Mouse (Mus musculus): ENCODE measurements around the gene Pih1d2. TPM values are rescaled to one million over a fixed set of nuclear protein-coding genes. Genes with fewer than 3 reads are reported as not detected.
"Not testable (repeated sequence)": the region's sequence is repeated elsewhere in the genome, so short reads cannot be mapped to it uniquely, and the experiment has no call there.

Gene Pih1d2
- polyA plus RNA-seq, 1 experiment from 2014 or later, result 7.0 TPM

DNA sequence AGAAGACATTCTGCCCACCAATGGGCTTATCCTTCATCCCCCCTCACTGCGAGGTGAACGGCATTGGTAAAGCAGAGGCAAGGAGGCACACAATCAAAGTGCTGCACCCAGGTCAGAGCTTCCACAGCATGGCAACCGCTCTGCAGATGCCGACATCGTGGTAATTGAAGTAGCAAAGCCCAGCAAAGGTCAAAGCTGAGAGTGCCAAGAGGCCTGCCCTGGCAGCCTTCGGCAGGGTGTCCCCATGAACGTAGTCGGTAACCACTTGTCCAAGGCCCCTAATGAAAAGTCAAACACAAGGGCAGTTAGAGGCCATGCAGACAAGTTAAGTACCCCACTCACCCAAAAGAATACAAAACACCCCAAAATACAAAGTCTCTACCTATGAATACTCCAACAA is 20.1 kb upstream of the Pih1d2 start:
- Histone ChIP-seq H3K9ac (replicated peaks) (no peak overlapping the region), H3K27ac (replicated peaks) (no peak overlapping the region), H3K9me3 (no peaks in the 10 kb centered on the region), H3K4me3 (no peak overlapping the region), H3K4me2 (replicated peaks) (no peak overlapping the region), H3K36me3 (peaks cover 58% of the 10 kb centered on the region), H3K27me3 (no peaks in the 10 kb centered on the region), H3K4me1 (peaks cover under 1% of the 10 kb centered on the region)
- WGBS, result 97% methylated on average over 8 of the region's 8 CpGs
- ATAC-seq (ENCODE audit: low FRiP score, low read depth), result no peak

DNA sequence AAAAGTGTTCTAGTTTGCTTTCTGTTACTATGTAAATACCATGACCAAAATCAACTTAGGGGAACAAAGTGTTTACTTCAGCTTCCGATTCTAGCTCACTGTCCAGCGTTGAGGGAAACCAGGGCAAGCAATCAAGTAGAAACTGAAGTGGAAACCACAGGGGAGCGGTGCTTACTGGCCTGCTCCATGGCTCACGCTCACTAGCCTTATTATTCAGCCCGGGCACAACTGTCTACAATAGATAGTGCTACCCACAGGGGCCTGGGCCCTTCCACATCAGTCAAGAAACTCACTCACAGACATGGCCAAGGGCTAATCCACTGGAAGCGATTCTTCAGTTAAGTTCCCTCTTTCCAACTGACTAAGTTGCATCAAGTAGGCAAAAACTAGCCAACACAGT is 15.6 kb upstream of the Pih1d2 start:
- Histone ChIP-seq H3K9ac (replicated peaks) (no peak overlapping the region), H3K9me3 (no peaks in the 10 kb centered on the region), H3K4me2 (replicated peaks) (no peak overlapping the region), H3K4me3 (no peak overlapping the region), H3K4me1 (peaks cover 23% of the 10 kb centered on the region), H3K27me3 (no peaks in the 10 kb centered on the region), H3K36me3 (peaks cover 47% of the 10 kb centered on the region), H3K27ac (replicated peaks) (no peak overlapping the region)
- 86% methylated on average over 6 of the region's 6 CpGs for WGBS
- ATAC-seq (ENCODE audit: low FRiP score, low read depth), result no peak

DNA sequence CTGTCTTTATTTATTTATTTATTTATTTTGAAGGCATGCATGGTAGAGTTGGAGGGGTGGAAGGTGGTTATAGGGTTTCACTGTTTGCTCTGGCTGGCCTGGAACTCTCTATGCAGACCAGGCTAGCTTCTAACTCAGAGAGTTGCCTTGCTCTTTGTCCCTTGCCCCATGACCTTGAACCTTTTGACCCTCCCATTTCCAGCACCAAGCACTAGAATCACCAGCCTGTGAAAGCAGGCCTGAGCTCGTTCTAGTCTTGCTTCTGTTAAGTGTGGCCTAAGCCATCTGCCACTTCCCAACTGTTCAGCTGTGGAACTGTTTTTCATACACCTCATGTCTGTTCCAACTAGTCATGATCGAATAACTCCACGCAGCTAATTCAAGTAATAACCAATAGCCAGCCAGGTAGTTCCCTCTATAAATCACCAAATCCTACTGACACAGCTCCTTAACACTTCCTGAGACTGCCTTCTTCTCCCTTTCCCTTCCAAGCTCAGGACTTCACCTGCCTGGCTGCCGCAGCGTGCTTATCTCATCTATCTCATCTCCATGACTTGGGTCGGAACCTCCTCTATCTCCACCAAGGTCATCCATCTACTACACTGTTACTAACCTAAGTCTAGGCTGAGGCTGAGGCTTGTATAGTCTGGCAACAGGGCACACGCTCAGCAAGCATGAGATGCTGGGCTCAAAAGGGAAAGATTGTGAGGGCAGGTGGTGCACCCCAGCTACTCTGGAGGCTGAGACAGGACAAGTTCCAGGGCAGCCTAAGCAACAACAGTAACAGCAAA is 14.9 kb upstream of the Pih1d2 start:
- no peak overlapping the region for H3K27ac ChIP-seq (replicated peaks)
- no peaks in the 10 kb centered on the region for H3K27me3 ChIP-seq
- ATAC-seq (ENCODE audit: low FRiP score, low read depth), result no peak
- peaks cover 23% of the 10 kb centered on the region for H3K4me1 ChIP-seq
- H3K9ac ChIP-seq (replicated peaks), result peak overlapping the region; percentile 88; the same call in 1 of the 2 replicates
- no peaks in the 10 kb centered on the region for H3K9me3 ChIP-seq
- peaks cover 46% of the 10 kb centered on the region for H3K36me3 ChIP-seq
- H3K4me3 ChIP-seq, result peak overlapping the region; percentile 80
- 89% methylated on average over 7 of the region's 7 CpGs for WGBS
- H3K4me2 ChIP-seq (replicated peaks), result peak overlapping the region; percentile 83

DNA sequence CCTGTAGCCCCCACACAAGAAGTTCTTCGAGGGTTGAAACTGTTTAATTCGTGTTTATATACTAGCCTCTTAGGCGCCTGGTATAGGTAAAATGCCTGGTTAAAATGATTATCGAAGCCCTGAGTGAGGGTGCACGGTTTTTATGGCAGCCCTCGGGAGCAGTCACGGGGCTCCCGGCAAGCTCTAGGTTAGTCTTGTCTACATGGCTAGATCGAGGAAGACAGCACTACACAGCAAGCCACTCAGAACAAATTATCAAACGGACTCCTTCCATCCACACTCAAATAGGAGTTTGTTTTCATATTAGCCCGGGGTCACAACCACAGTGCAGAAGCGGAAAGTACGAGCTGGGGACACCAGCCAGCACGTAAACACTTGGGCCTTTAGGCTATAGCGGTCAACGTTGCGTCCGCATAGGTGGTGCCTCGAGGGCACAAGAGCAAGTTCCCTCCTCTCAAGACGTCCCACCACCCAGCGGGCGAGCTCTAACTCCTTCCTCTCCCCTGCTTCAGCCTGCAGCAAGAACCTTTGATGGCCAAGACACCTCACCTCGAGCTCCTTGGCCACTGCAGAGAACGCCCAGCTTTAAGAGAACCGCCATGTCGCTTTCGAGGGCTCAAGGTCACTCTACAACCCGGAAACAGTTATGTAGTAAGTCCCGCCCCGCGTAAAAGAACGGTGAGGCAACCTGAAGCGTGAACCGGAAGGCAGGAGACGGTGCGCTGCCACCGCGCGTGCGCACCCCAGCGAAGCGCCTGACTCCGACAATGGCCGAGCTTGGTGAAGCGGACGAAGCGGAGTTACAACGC is 13.7 kb upstream of the Pih1d2 start, which contains the start of the genes Sdhd and Timm8b:
Sdhd (minus strand) TSS at position 624 of the 809 bp plus-strand sequence.
Timm8b (plus strand) TSS at position 722 of the 809 bp plus-strand sequence.
- Histone ChIP-seq H3K4me3 (peak within 1 kb of the TSS; percentile 80), H3K4me2 (replicated peaks) (peak within 1 kb of the TSS; percentile 83), H3K36me3 (peaks cover 46% of the 10 kb centered on the region), H3K27me3 (no peaks in the 10 kb centered on the region), H3K9ac (replicated peaks) (peak within 1 kb of the TSS; percentile 88), H3K27ac (replicated peaks) (peak within 1 kb of the TSS; percentile 88), H3K9me3 (no peaks in the 10 kb centered on the region), H3K4me1 (peaks cover 23% of the 10 kb centered on the region)
- peak; percentile 98 for ATAC-seq (ENCODE audit: low FRiP score, low read depth)
- WGBS, result 1% methylated on average over 48 of the region's 48 CpGs

DNA sequence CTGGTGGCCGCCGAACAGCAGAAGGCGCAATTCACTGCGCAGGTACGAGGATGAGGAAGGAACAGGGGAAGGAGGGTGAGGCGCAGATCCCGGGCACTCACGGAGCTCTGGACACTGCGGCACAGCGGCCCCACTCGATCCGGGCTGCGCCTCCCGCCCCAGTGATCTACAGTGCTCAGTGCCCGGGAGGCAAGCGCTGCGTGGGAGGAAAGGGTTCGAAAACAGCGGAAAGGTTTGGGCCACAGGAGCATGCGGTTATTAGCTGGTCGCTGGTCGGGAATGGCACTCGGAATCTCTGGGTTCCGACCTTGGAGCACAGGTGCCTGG is 13.2 kb upstream of the Pih1d2 start:
- peak; percentile 90 for ATAC-seq (ENCODE audit: low FRiP score, low read depth)
- H3K27me3 ChIP-seq, result no peaks in the 10 kb centered on the region
- 1% methylated on average over 24 of the region's 24 CpGs for WGBS
- peaks cover 23% of the 10 kb centered on the region for H3K4me1 ChIP-seq
- H3K27ac ChIP-seq (replicated peaks), result peak overlapping the region; percentile 88
- peak overlapping the region; percentile 88 for H3K9ac ChIP-seq (replicated peaks)
- peak overlapping the region; percentile 80 for H3K4me3 ChIP-seq
- peak overlapping the region; percentile 83 for H3K4me2 ChIP-seq (replicated peaks)
- H3K9me3 ChIP-seq, result no peaks in the 10 kb centered on the region
- peaks cover 44% of the 10 kb centered on the region for H3K36me3 ChIP-seq

DNA sequence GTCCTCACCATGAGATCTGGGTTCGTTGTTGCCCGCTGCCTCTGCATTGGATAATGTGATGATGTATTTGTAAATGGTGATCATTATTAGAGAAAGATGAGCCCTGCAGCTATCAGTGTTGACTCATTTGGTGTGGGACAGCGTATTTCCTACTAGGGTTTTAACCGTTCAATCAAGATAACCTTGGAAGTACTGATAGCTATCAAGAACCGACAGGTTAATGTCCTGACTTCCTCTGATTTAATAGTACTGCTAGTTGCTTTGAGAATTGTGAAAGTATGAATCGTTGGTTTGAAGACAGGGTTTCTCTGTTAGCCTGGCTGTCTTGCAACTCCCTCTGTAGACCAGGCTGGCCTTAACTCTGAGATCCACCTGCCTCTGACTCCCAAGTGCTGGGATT is 12.8 kb upstream of the Pih1d2 start:
- Histone ChIP-seq H3K27me3 (no peaks in the 10 kb centered on the region), H3K36me3 (peaks cover 43% of the 10 kb centered on the region), H3K4me1 (peaks cover 23% of the 10 kb centered on the region), H3K9me3 (no peaks in the 10 kb centered on the region), H3K9ac (replicated peaks) (peak overlapping the region; percentile 88), H3K27ac (replicated peaks) (peak overlapping the region; percentile 88), H3K4me3 (peak overlapping the region; percentile 80), H3K4me2 (replicated peaks) (peak overlapping the region; percentile 83)
- 7% methylated on average over 6 of the region's 6 CpGs for WGBS
- ATAC-seq (ENCODE audit: low FRiP score, low read depth), result no peak

DNA sequence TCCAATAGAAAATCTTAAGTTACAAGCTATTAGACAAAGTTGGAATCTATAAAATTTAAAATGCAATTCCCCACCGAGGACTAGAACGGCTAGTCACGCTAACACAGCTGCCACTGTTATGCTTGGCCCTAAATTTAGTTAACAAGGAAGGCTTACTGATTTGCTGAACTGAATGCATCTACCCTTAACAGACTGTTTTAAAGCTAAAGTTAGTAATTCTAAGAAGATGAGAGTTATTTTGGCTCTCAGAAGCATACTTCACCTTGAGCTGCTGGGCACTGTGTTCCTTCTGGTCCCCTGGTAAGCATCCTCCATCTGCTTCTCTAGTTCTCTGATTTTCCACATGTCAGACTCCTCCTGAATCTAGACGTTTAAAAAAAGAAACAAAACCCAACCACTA is 5.0 kb upstream of the Pih1d2 start:
- H3K27me3 ChIP-seq, result no peaks in the 10 kb centered on the region
- no peak overlapping the region for H3K9ac ChIP-seq (replicated peaks)
- ATAC-seq (ENCODE audit: low FRiP score, low read depth), result no peak
- H3K36me3 ChIP-seq, result peaks cover 74% of the 10 kb centered on the region
- H3K4me1 ChIP-seq, result peaks cover 11% of the 10 kb centered on the region
- H3K4me2 ChIP-seq (replicated peaks), result no peak overlapping the region
- H3K9me3 ChIP-seq, result no peaks in the 10 kb centered on the region
- no peak overlapping the region for H3K4me3 ChIP-seq
- no peak overlapping the region for H3K27ac ChIP-seq (replicated peaks)
- 93% methylated on average over 4 of the region's 4 CpGs for WGBS

DNA sequence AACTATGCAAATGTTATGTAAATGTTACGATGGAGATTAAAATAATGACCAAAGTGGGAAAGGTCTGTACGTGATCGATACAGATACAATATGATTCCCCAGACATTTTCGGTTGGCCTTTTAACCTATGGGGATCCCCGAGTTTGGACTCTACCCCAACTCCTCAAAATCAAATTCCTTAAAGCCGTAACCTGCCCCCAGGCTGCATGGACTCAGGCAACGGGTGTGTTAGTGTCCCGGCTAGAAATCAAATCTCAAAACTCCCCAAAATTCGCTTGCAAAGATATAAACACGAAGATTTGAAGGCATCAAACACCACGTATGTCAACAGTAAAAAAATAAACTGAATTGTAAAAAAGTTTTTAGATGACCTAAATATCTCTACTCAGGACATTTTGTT is 960 bp upstream of the Pih1d2 start:
- no peak for ATAC-seq (ENCODE audit: low FRiP score, low read depth)
- no peaks in the 10 kb centered on the region for H3K9me3 ChIP-seq
- H3K27me3 ChIP-seq, result no peaks in the 10 kb centered on the region
- H3K4me3 ChIP-seq, result peak overlapping the region; percentile 100
- peaks cover 40% of the 10 kb centered on the region for H3K36me3 ChIP-seq
- peak overlapping the region; percentile 94 for H3K9ac ChIP-seq (replicated peaks)
- H3K4me2 ChIP-seq (replicated peaks), result peak overlapping the region; percentile 83
- 36% methylated on average over 11 of the region's 11 CpGs for WGBS
- peaks cover 15% of the 10 kb centered on the region for H3K4me1 ChIP-seq
- H3K27ac ChIP-seq (replicated peaks), result no peak overlapping the region

DNA sequence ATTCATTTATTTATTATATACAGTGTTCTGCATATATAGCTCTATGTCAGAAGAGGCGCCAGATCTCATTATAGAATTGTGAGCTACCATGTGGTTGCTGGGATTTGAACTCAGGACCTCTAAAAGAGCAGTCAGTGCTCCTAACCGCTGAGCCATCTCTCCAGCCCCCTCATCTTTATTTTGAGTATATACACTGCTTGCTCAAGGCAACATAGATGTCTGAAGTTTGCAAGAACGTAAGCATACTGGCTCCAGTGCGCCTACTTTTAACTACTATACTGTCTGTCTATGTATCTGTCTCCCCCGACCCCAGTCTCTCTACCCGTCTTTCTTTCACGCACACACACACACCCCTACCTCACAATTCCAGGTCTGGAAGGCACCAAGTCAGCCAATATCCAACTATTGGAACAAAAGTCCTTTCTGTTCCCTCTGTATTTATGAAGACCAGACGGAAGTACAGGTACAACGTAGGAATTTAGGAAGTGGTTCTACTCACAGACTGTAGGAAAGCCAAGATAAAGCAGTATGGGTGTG is 741 bp downstream of the Pih1d2 start:
- Histone ChIP-seq H3K27me3 (no peaks in the 10 kb centered on the region), H3K9me3 (no peaks in the 10 kb centered on the region), H3K27ac (replicated peaks) (no peak overlapping the region), H3K4me2 (replicated peaks) (peak overlapping the region; percentile 83), H3K36me3 (peaks cover 25% of the 10 kb centered on the region), H3K9ac (replicated peaks) (no peak overlapping the region), H3K4me3 (peak overlapping the region; percentile 100), H3K4me1 (peaks cover 15% of the 10 kb centered on the region)
- ATAC-seq (ENCODE audit: low FRiP score, low read depth), result 0 out of 2 replicates have a peak, but pooled peaks have one; percentile 20
- 65% methylated on average over 9 of the region's 9 CpGs for WGBS

DNA sequence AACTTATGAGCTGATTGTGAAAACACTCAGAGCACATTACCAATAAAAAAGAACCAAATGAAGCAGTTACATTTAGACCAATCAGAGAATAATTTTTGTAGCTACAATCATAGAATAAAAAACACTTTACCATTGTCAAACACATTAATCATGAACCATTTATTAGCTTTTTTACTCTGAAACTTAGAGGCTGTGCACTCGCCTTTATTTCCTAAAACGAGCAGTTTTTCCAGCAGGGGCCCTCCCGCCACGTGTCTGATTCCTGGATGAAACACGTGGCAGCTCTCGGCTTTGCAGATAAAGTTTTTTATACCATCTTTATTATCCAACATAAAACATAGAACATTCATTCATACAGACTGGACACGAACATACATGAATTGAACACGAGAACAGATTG is 13.8 kb downstream of the Pih1d2 start:
- not testable (repeated sequence) for H3K27ac ChIP-seq (replicated peaks); H3K4me3 ChIP-seq; H3K4me2 ChIP-seq (replicated peaks); H3K27me3 ChIP-seq; H3K4me1 ChIP-seq; ATAC-seq (ENCODE audit: low FRiP score, low read depth); H3K9me3 ChIP-seq; H3K9ac ChIP-seq (replicated peaks)
- H3K36me3 ChIP-seq, result peaks cover 36% of the 10 kb centered on the region
- WGBS, result 92% methylated on average over 6 of the region's 8 CpGs

DNA sequence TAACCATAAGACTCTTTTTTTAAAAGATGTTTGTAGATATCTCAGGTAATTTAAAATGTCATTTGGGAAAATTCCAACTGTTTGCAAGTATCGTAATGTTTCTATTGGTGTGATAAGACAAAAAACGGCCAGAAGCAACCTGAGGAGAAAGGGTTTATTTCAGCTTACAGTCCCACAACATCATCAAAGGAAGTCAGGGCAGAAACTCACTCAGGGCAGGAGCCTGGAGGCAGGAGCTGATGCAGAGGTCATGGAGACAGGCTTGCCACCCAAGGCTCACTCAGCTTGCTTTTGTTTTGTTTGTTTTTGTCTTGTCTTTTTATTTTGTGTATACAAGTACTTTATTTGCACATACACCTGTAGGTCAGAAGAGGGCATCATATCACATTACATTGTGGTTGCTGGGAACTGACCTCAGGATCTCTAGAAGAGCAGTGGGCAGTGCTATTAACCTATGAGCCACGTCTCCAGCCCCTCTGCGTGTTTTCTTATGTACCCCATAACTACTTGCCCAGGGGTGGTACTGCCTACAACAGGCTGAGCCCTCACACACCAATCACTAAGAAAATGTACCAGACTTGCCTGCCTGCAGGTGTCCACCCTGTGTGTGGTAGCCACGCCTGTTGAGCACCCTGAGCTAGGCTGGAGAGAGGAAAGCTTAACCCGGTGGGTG is 15.0 kb downstream of the Pih1d2 start:
- Histone ChIP-seq H3K4me2 (replicated peaks) (no peak overlapping the region), H3K27me3 (no peaks in the 10 kb centered on the region), H3K27ac (replicated peaks) (no peak overlapping the region), H3K4me1 (no peaks in the 10 kb centered on the region), H3K9ac (replicated peaks) (no peak overlapping the region), H3K36me3 (peaks cover 46% of the 10 kb centered on the region), H3K9me3 (no peaks in the 10 kb centered on the region), H3K4me3 (no peak overlapping the region)
- no peak for ATAC-seq (ENCODE audit: low FRiP score, low read depth)
- WGBS, result 89% methylated on average over 6 of the region's 6 CpGs

Measured in midbrain, embryonic 12.5 days (tissue).